In the genomic region with DNA sequence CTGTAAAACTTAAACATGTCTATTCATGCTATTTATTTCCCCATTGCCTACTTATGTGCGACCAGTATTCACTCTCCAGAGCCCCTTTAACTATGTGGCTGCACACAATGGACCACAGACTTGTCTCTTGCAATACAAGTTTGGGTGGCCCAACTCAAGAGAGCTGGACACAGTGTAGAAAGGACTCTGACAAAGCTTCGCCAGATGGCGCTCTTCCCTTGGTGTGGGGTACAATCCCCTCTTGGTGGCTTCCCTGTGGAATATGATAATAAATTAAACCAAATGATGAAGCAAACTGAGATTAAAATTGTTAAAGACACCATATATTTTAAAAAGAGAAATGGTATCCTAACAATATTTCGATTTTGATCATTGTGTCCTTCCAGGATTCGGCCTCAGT, we compare ENCODE assay signal across 10 mouse cellular contexts.
A peak's percentile ranks its signal among the peaks of the same experiment; 100 is the strongest.
DNase-seq lines count a peak whose midpoint lies in the region; ATAC-seq and TF ChIP-seq lines count a peak whose summit lies in the region.
"Had no signal": no experiment of that assay in that cellular context is flagged by ENCODE, and none has a peak within 500 bp of the region (broad histone marks: within the 10 kb centered on the region; RNA-seq: fewer than 3 reads in every experiment).

No protein-coding gene starts in this region.

- H3K9me3 ChIP-seq in hindbrain, embryonic 14.5 days (ENCODE audit: control insufficient read depth, low read length) = no peaks in the 10 kb centered on the region
- no peaks in the 10 kb centered on the region for H3K9me3 ChIP-seq in hindbrain, embryonic 13.5 days
- no peaks in the 10 kb centered on the region for H3K9me3 ChIP-seq in ES-Bruce4 (replicated peaks; ENCODE audit: control insufficient read depth, insufficient read depth, low read length, poor library complexity, severe bottlenecking)
- H3K9me3 ChIP-seq in embryonic facial prominence, embryonic 14.5 days (ENCODE audit: control insufficient read depth, low read length) = no peaks in the 10 kb centered on the region
- H3K9me3 ChIP-seq: heart, embryonic 13.5 days; limb, embryonic 15.5 days had no signal

- H3K4me1 ChIP-seq in hindbrain, embryonic 14.5 days (replicated peaks; ENCODE audit: control insufficient read depth, insufficient read depth, low read length) = no peaks in the 10 kb centered on the region
- no peaks in the 10 kb centered on the region for H3K4me1 ChIP-seq in hindbrain, embryonic 13.5 days (replicated peaks)
- no peaks in the 10 kb centered on the region for H3K4me1 ChIP-seq in ES-Bruce4 (ENCODE audit: control insufficient read depth, insufficient read depth, low read length)
- no peaks in the 10 kb centered on the region for H3K4me1 ChIP-seq in embryonic facial prominence, embryonic 14.5 days (ENCODE audit: control insufficient read depth, insufficient read depth, low read length)
- H3K4me1 ChIP-seq: heart, embryonic 13.5 days; limb, embryonic 15.5 days had no signal

- TF ChIP-seq CTCF in ES-Bruce4 (IDR thresholded peaks at IDR 0.05; ENCODE audit: low read depth, low read length) = peak; percentile 43

- TF ChIP-seq POLR2A in ES-Bruce4 (IDR thresholded peaks at IDR 0.05; ENCODE audit: insufficient read depth, low read length) = no peak

- H3K4me3 ChIP-seq in hindbrain, embryonic 14.5 days (replicated peaks; ENCODE audit: low read length) = no peak overlapping the region
- H3K4me3 ChIP-seq in hindbrain, embryonic 13.5 days = no peak overlapping the region
- H3K4me3 ChIP-seq in ES-Bruce4 (ENCODE audit: low read depth, low read length) = no peak overlapping the region
- no peak overlapping the region for H3K4me3 ChIP-seq in embryonic facial prominence, embryonic 14.5 days (ENCODE audit: low read depth, low read length)
- H3K4me3 ChIP-seq: heart, embryonic 13.5 days; limb, embryonic 15.5 days had no signal

- H3K27me3 ChIP-seq in hindbrain, embryonic 14.5 days (ENCODE audit: control insufficient read depth, insufficient read depth, low read length) = no peaks in the 10 kb centered on the region
- no peaks in the 10 kb centered on the region for H3K27me3 ChIP-seq in hindbrain, embryonic 13.5 days
- no peaks in the 10 kb centered on the region for H3K27me3 ChIP-seq in ES-Bruce4 (ENCODE audit: control insufficient read depth, insufficient read depth, low read length, poor library complexity, severe bottlenecking)
- H3K27me3 ChIP-seq in embryonic facial prominence, embryonic 14.5 days (replicated peaks; ENCODE audit: control insufficient read depth, insufficient read depth, low read length) = no peaks in the 10 kb centered on the region
- H3K27me3 ChIP-seq: heart, embryonic 13.5 days; limb, embryonic 15.5 days had no signal

- no peak overlapping the region for H3K9ac ChIP-seq in hindbrain, embryonic 14.5 days
- no peak overlapping the region for H3K9ac ChIP-seq in hindbrain, embryonic 13.5 days
- H3K9ac ChIP-seq in ES-Bruce4 (ENCODE audit: low read depth, poor library complexity, severe bottlenecking) = no peak overlapping the region
- H3K9ac ChIP-seq in embryonic facial prominence, embryonic 14.5 days (ENCODE audit: low read depth, low read length) = no peak overlapping the region
- H3K9ac ChIP-seq: heart, embryonic 13.5 days; limb, embryonic 15.5 days had no signal

- DNase-seq in hindbrain, embryonic 14.5 days (ENCODE audit: low spot score) = peak; percentile 32
- DNase-seq in 3T3-L1 (ENCODE audit: low read depth, low spot score) (peak; percentile 2), adipocyte (ENCODE audit: low spot score) (no peak)
- DNase-seq in embryonic facial prominence, embryonic 14.5 days (ENCODE audit: low spot score) = peak; percentile 5
- no peak for DNase-seq in urinary bladder, postnatal 36 days (ENCODE audit: low spot score in 2 of 2)
- DNase-seq: right cerebral cortex, adult 18-20 months had no signal

- H3K27ac ChIP-seq in hindbrain, embryonic 14.5 days = no peak overlapping the region
- H3K27ac ChIP-seq in hindbrain, embryonic 13.5 days = no peak overlapping the region
- no peak overlapping the region for H3K27ac ChIP-seq in ES-Bruce4 (ENCODE audit: insufficient read depth, low read length)
- H3K27ac ChIP-seq in embryonic facial prominence, embryonic 14.5 days (replicated peaks; ENCODE audit: low read depth, low read length) = no peak overlapping the region
- H3K27ac ChIP-seq: heart, embryonic 13.5 days; limb, embryonic 15.5 days had no signal

- no peak overlapping the region for H3K4me2 ChIP-seq in hindbrain, embryonic 14.5 days (replicated peaks)
- no peak overlapping the region for H3K4me2 ChIP-seq in hindbrain, embryonic 13.5 days
- H3K4me2 ChIP-seq in embryonic facial prominence, embryonic 14.5 days (ENCODE audit: low read depth, low read length) = no peak overlapping the region
- H3K4me2 ChIP-seq: heart, embryonic 13.5 days; limb, embryonic 15.5 days had no signal

- no peak for TF ChIP-seq EP300 in ES-Bruce4 (IDR thresholded peaks at IDR 0.05; ENCODE audit: insufficient read depth, low read depth, low read length)

- WGBS in hindbrain, embryonic 14.5 days = 56% methylated on average over 5 of the region's 5 CpGs
- 57% methylated on average over 5 of the region's 5 CpGs for WGBS in hindbrain, embryonic 13.5 days
- 53% methylated on average over 5 of the region's 5 CpGs for WGBS in embryonic facial prominence, embryonic 14.5 days

- no peak for ATAC-seq in hindbrain, embryonic 14.5 days (ENCODE audit: low FRiP score)
- ATAC-seq in hindbrain, embryonic 13.5 days (ENCODE audit: low FRiP score) = no peak
- ATAC-seq in embryonic facial prominence, embryonic 14.5 days (ENCODE audit: low read depth) = no peak

- no peaks in the 10 kb centered on the region for H3K36me3 ChIP-seq in hindbrain, embryonic 14.5 days (replicated peaks; ENCODE audit: control insufficient read depth, insufficient read depth)
- H3K36me3 ChIP-seq in hindbrain, embryonic 13.5 days = no peaks in the 10 kb centered on the region
- no peaks in the 10 kb centered on the region for H3K36me3 ChIP-seq in ES-Bruce4 (ENCODE audit: control insufficient read depth, insufficient read depth, low read length, poor library complexity, severe bottlenecking)
- H3K36me3 ChIP-seq in embryonic facial prominence, embryonic 14.5 days (ENCODE audit: control insufficient read depth, insufficient read depth, low read length) = no peaks in the 10 kb centered on the region
- H3K36me3 ChIP-seq: heart, embryonic 13.5 days; limb, embryonic 15.5 days had no signal

Comparison
In these comparisons a context has a peak if more than half of its experiments do, and no peak if none do; other contexts are left out.
1. DNase-seq: peak in hindbrain, embryonic 14.5 days (single experiment), 3T3-L1 (single experiment) and embryonic facial prominence, embryonic 14.5 days (single experiment); none in adipocyte (single experiment) and urinary bladder, postnatal 36 days (0 of 2).